Mouse (Mus musculus): ENCODE data around the gene Opn4. TPM values are rescaled to one million over a fixed set of nuclear protein-coding genes. Genes with fewer than 3 reads are reported as not detected.
A peak's percentile ranks its signal among the peaks of the same experiment; 100 is the strongest.

Opn4 gene
- total RNA-seq (2021): not detected
- long read RNA-seq: 0 reads

- no peak for DNase-seq (ENCODE audit: low spot score in 2 of 2)
These were observed at the start of gene Opn4 for GRCm38 (mm10) chr14:34599941-34600340. TSS of gene Opn4 (minus strand) at chr14:34600142.

- DNase-seq (ENCODE audit: low spot score in 2 of 2): no peak
These were observed 48.0 kb upstream of the Opn4 start for GRCm38 (mm10) chr14:34647870-34648475.

- no peak for DNase-seq (ENCODE audit: low spot score in 2 of 2)
These were observed 44.2 kb upstream of the Opn4 start for GRCm38 (mm10) chr14:34644140-34644539.

- DNase-seq (ENCODE audit: low spot score in 2 of 2): no peak
These were observed 35.8 kb upstream of the Opn4 start for GRCm38 (mm10) chr14:34635721-34636120.

- no peak for DNase-seq (ENCODE audit: low spot score in 2 of 2)
These were observed 35.2 kb upstream of the Opn4 start for GRCm38 (mm10) chr14:34635192-34635591.

GRCm38 (mm10) chr14:34632722-34633448 lies 32.9 kb upstream of the Opn4 start:
- DNase-seq (ENCODE audit: low spot score in 2 of 2): no peak

GRCm38 (mm10) chr14:34626824-34627223 lies 26.9 kb upstream of the Opn4 start:
- no peak for DNase-seq (ENCODE audit: low spot score in 2 of 2)

GRCm38 (mm10) chr14:34623531-34624210 lies 23.7 kb upstream of the Opn4 start:
- no peak for DNase-seq (ENCODE audit: low spot score in 2 of 2)

- no peak for DNase-seq (ENCODE audit: low spot score in 2 of 2)
These were observed 23.1 kb upstream of the Opn4 start for GRCm38 (mm10) chr14:34623074-34623473.

GRCm38 (mm10) chr14:34620611-34621376 lies 20.9 kb upstream of the Opn4 start:
- DNase-seq (ENCODE audit: low spot score in 2 of 2): peak in 1 of 2 experiments; percentile 45

GRCm38 (mm10) chr14:34618808-34619207 lies 18.9 kb upstream of the Opn4 start:
- DNase-seq (ENCODE audit: low spot score in 2 of 2): no peak

- peak; percentile 75 to 87 for DNase-seq (ENCODE audit: low spot score in 2 of 2)
These were observed 16.9 kb upstream of the Opn4 start for GRCm38 (mm10) chr14:34616821-34617220.

- no peak for DNase-seq (ENCODE audit: low spot score in 2 of 2)
These were observed 15.7 kb upstream of the Opn4 start for GRCm38 (mm10) chr14:34615625-34616024.

GRCm38 (mm10) chr14:34615082-34615481 lies 15.1 kb upstream of the Opn4 start:
- no peak for DNase-seq (ENCODE audit: low spot score in 2 of 2)

GRCm38 (mm10) chr14:34614551-34614950 lies 14.6 kb upstream of the Opn4 start:
- DNase-seq (ENCODE audit: low spot score in 2 of 2): no peak

- DNase-seq (ENCODE audit: low spot score in 2 of 2): no peak
These were observed 13.6 kb upstream of the Opn4 start for GRCm38 (mm10) chr14:34613523-34613922.

GRCm38 (mm10) chr14:34612222-34612621 lies 12.3 kb upstream of the Opn4 start:
- no peak for DNase-seq (ENCODE audit: low spot score in 2 of 2)

- no peak for DNase-seq (ENCODE audit: low spot score in 2 of 2)
These were observed 11.6 kb upstream of the Opn4 start for GRCm38 (mm10) chr14:34611591-34611990.

GRCm38 (mm10) chr14:34601910-34602309 lies 2.0 kb upstream of the Opn4 start:
- no peak for DNase-seq (ENCODE audit: low spot score in 2 of 2)

GRCm38 (mm10) chr14:34595596-34596255 lies 4.2 kb downstream of the Opn4 start:
- DNase-seq (ENCODE audit: low spot score in 2 of 2): no peak

Measured in layer of hippocampus, adult 18-20 months (tissue).